Mouse (Mus musculus): Measurements from ENCODE around the gene Aff2.

GRCm38 (mm10) chrX:69811798-69812197 is 451.7 kb downstream of the Aff2 start:
- TF ChIP-seq CTCF (IDR thresholded peaks at IDR 0.05; ENCODE audit: low read depth) (no peak), EP300 (IDR thresholded peaks at IDR 0.05; ENCODE audit: low read depth) (no peak)

Data from liver, embryonic 14.5 days (tissue).